In the genomic region with DNA sequence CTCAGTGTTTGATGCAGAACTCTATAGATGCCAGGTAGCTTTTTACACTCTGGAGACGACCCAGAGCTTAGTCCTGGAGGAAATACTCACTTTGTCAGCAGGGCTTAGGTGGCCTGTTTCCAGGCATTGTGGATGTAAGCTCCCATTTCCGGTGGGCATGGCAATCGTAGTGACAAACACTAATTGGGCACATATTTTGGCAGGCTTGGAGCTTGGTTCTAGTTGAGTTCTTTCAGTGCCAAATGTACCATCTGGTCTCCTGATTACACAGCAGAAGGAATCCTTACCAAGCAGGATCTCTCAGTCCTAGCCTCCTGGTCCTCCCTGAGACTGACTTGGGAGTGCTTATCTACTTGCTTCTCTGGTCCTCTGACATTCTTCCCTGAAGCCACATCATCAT, we compare ENCODE assay signal across 10 mouse cellular contexts.
DNase-seq lines count a peak whose midpoint lies in the region; ATAC-seq lines count a peak whose summit lies in the region.
"Had no signal": no experiment of that assay in that cellular context is flagged by ENCODE, and none has a peak within 500 bp of the region (broad histone marks: within the 10 kb centered on the region; RNA-seq: fewer than 3 reads in every experiment).

No protein-coding gene starts in this region.

- peak; percentile 99 for ATAC-seq in cerebellum, adult (ENCODE audit: insufficient number of reproducible peaks, low FRiP score, low TSS enrichment)
- ATAC-seq: intestine, postnatal 0 days had no signal

- intact Hi-C loops in left cerebral cortex, postnatal 4 days (cut with DNase I): no loop called here
- intact Hi-C loops in left cerebral cortex, postnatal 36 days (cut with DNase I): no loop called here
- intact Hi-C loops in gastrocnemius, postnatal 36 days (cut with DNase I): no loop called here

- peak; percentile 76 for DNase-seq in left cerebral cortex, postnatal 4 days
- DNase-seq in left cerebral cortex, postnatal 36 days (ENCODE audit: low spot score in 2 of 2): no peak
- peak; percentile 93 for DNase-seq in cerebellum, adult 9-10 months
- peak; percentile 25 to 46 for DNase-seq in layer of hippocampus, postnatal 10 days (ENCODE audit: low spot score in 2 of 2)
- DNase-seq in gastrocnemius, postnatal 36 days: no peak
- DNase-seq in spleen, postnatal 10 days (ENCODE audit: low spot score in 2 of 2): no peak
- DNase-seq: adrenal gland, postnatal 10 days; lung, adult 18-20 months had no signal

Comparison
In these comparisons a context has a peak if more than half of its experiments do, and no peak if none do; other contexts are left out.
1. DNase-seq: peak in left cerebral cortex, postnatal 4 days (single experiment), cerebellum, adult 9-10 months (single experiment) and layer of hippocampus, postnatal 10 days (2 of 2); none in left cerebral cortex, postnatal 36 days (0 of 2), gastrocnemius, postnatal 36 days (0 of 2) and spleen, postnatal 10 days (0 of 2).